Mouse (Mus musculus) kidney, adult 18-20 months (tissue): ENCODE data around the gene Spns1.

Source experiments
- DNase-seq: peaks from one replicate; pipeline ENCODE4 v3.0.0; 2021

Gene Spns1

GRCm38 (mm10) chr7:126368367-126368766 lies 8.9 kb downstream of the Spns1 start:
- no peak for DNase-seq

- no peak for DNase-seq
Observed at GRCm38 (mm10) chr7:126367636-126368035, 9.6 kb downstream of the Spns1 start.

GRCm38 (mm10) chr7:126363038-126363437 lies 14.2 kb downstream of the Spns1 start:
- DNase-seq, result no peak

- DNase-seq, result no peak
Observed at GRCm38 (mm10) chr7:126359049-126359448, 18.2 kb downstream of the Spns1 start.

- DNase-seq, result no peak
Observed at GRCm38 (mm10) chr7:126358413-126358812, 18.8 kb downstream of the Spns1 start.

GRCm38 (mm10) chr7:126357838-126358237 lies 19.4 kb downstream of the Spns1 start:
- no peak for DNase-seq

GRCm38 (mm10) chr7:126356793-126357591 lies 20.3 kb downstream of the Spns1 start:
- DNase-seq, result no peak

GRCm38 (mm10) chr7:126355847-126356597 lies 21.2 kb downstream of the Spns1 start:
- DNase-seq, result no peak

GRCm38 (mm10) chr7:126354738-126355614 lies 22.3 kb downstream of the Spns1 start:
- no peak for DNase-seq

- DNase-seq, result no peak
Observed at GRCm38 (mm10) chr7:126353994-126354365, 23.3 kb downstream of the Spns1 start.

GRCm38 (mm10) chr7:126353251-126353993 lies 23.8 kb downstream of the Spns1 start:
- DNase-seq, result no peak

- no peak for DNase-seq
Observed at GRCm38 (mm10) chr7:126351419-126351951, 25.8 kb downstream of the Spns1 start.

GRCm38 (mm10) chr7:126350748-126351418 lies 26.4 kb downstream of the Spns1 start:
- no peak for DNase-seq

- DNase-seq, result no peak
Observed at GRCm38 (mm10) chr7:126348293-126348692, 29.0 kb downstream of the Spns1 start.

- no peak for DNase-seq
Observed at GRCm38 (mm10) chr7:126347098-126347497, 30.2 kb downstream of the Spns1 start.

GRCm38 (mm10) chr7:126345969-126346368 lies 31.3 kb downstream of the Spns1 start:
- DNase-seq, result no peak

GRCm38 (mm10) chr7:126345557-126345956 lies 31.7 kb downstream of the Spns1 start:
- DNase-seq, result no peak

GRCm38 (mm10) chr7:126340896-126341295 lies 36.4 kb downstream of the Spns1 start:
- DNase-seq, result no peak

- DNase-seq, result peak; percentile 13
Observed at GRCm38 (mm10) chr7:126340206-126340618, 37.0 kb downstream of the Spns1 start.

- DNase-seq, result no peak
Observed at GRCm38 (mm10) chr7:126339521-126339971, 37.7 kb downstream of the Spns1 start.

- no peak for DNase-seq
Observed at GRCm38 (mm10) chr7:126338906-126339305, 38.3 kb downstream of the Spns1 start.
